Mouse (Mus musculus): Measurements from ENCODE around the gene Gm44965. TPM values are rescaled to one million over a fixed set of nuclear protein-coding genes. Genes with fewer than 3 reads are reported as not detected.
"Not testable (repeated sequence)": the region's sequence is repeated elsewhere in the genome, so short reads cannot be mapped to it uniquely, and the experiment has no call there.

Gene Gm44965
- polyA plus RNA-seq, 1 experiment from 2014 or later = not detected

- ATAC-seq (ENCODE audit: low read depth) = peak; percentile 65
- 2% methylated on average over 28 of the region's 28 CpGs for WGBS (ENCODE audit: insufficient replicate concordance)
- H3K27ac ChIP-seq = peak overlapping the region; percentile 75
- peak overlapping the region; percentile 72 for H3K4me3 ChIP-seq (replicated peaks)
- H3K9ac ChIP-seq = peak overlapping the region; percentile 72
- peak; percentile 20 for DNase-seq
- peaks cover 45% of the 10 kb centered on the region for H3K4me1 ChIP-seq (replicated peaks)
- H3K4me2 ChIP-seq = peak overlapping the region; percentile 95
- no peaks in the 10 kb centered on the region for H3K27me3 ChIP-seq
- H3K36me3 ChIP-seq = peaks cover 30% of the 10 kb centered on the region
- H3K9me3 ChIP-seq (replicated peaks) = peaks cover 1% of the 10 kb centered on the region; the same call in 1 of the 2 replicates
Observed at GRCm38 (mm10) chr6:48602080-48602741, 8.5 kb downstream of the Gm44965 start.

- Histone ChIP-seq H3K9ac (no peak overlapping the region), H3K4me3 (replicated peaks) (no peak overlapping the region)
- 79% methylated on average over 2 of the region's 2 CpGs for WGBS (ENCODE audit: insufficient replicate concordance)
Observed at GRCm38 (mm10) chr6:48608124-48608523, 14.4 kb downstream of the Gm44965 start.

GRCm38 (mm10) chr6:48609512-48609911, 15.8 kb downstream of the Gm44965 start:
- H3K27ac ChIP-seq = no peak overlapping the region
- no peak overlapping the region for H3K9ac ChIP-seq
- H3K4me1 ChIP-seq (replicated peaks) = peaks cover 8% of the 10 kb centered on the region
- ATAC-seq (ENCODE audit: low read depth) (peak; percentile 53), DNase-seq (no peak)
- H3K4me2 ChIP-seq = no peak overlapping the region
- H3K36me3 ChIP-seq = peaks cover 3% of the 10 kb centered on the region; the same call in 1 of the 2 replicates
- no peak overlapping the region for H3K4me3 ChIP-seq (replicated peaks)
- no peaks in the 10 kb centered on the region for H3K27me3 ChIP-seq
- 44% methylated on average over 7 of the region's 7 CpGs for WGBS (ENCODE audit: insufficient replicate concordance)
- no peaks in the 10 kb centered on the region for H3K9me3 ChIP-seq (replicated peaks)

More at GRCm38 (mm10) chr6:48608124-48608523, 14.4 kb downstream of the Gm44965 start:
- no peaks in the 10 kb centered on the region for H3K27me3 ChIP-seq
- H3K36me3 ChIP-seq = no peaks in the 10 kb centered on the region
- DNase-seq (no peak), ATAC-seq (ENCODE audit: low read depth) (no peak)
- H3K4me1 ChIP-seq (replicated peaks) = peaks cover 10% of the 10 kb centered on the region
- H3K4me2 ChIP-seq = no peak overlapping the region
- H3K27ac ChIP-seq = no peak overlapping the region
- H3K9me3 ChIP-seq (replicated peaks) = no peaks in the 10 kb centered on the region

GRCm38 (mm10) chr6:48610657-48611056, 16.9 kb downstream of the Gm44965 start:
- Histone ChIP-seq H3K9me3 (replicated peaks) (no peaks in the 10 kb centered on the region), H3K36me3 (peaks cover 3% of the 10 kb centered on the region; the same call in 1 of the 2 replicates), H3K4me3 (replicated peaks) (no peak overlapping the region), H3K4me2 (no peak overlapping the region), H3K9ac (no peak overlapping the region), H3K27ac (no peak overlapping the region), H3K27me3 (no peaks in the 10 kb centered on the region), H3K4me1 (replicated peaks) (peaks cover 8% of the 10 kb centered on the region)
- 64% methylated on average over 3 of the region's 3 CpGs for WGBS (ENCODE audit: insufficient replicate concordance)
- no peak for ATAC-seq (ENCODE audit: low read depth)
- DNase-seq = no peak

GRCm38 (mm10) chr6:48613464-48613863, 19.7 kb downstream of the Gm44965 start:
- H3K4me2 ChIP-seq = no peak overlapping the region
- peaks cover 3% of the 10 kb centered on the region; the same call in 1 of the 2 replicates for H3K36me3 ChIP-seq
- ATAC-seq (ENCODE audit: low read depth) = no peak
- H3K9me3 ChIP-seq (replicated peaks) = no peaks in the 10 kb centered on the region
- no peak overlapping the region for H3K27ac ChIP-seq
- H3K9ac ChIP-seq = no peak overlapping the region
- WGBS (ENCODE audit: insufficient replicate concordance) = 64% methylated on average over 4 of the region's 4 CpGs
- peaks cover 8% of the 10 kb centered on the region for H3K4me1 ChIP-seq (replicated peaks)
- H3K4me3 ChIP-seq (replicated peaks) = no peak overlapping the region
- DNase-seq = no peak
- no peaks in the 10 kb centered on the region for H3K27me3 ChIP-seq

- no peak for DNase-seq
- no peak overlapping the region for H3K4me2 ChIP-seq
- H3K9me3 ChIP-seq (replicated peaks) = no peaks in the 10 kb centered on the region
- H3K27me3 ChIP-seq = no peaks in the 10 kb centered on the region
- H3K27ac ChIP-seq = no peak overlapping the region
- H3K4me1 ChIP-seq (replicated peaks) = no peaks in the 10 kb centered on the region
- 63% methylated on average over 5 of the region's 5 CpGs for WGBS (ENCODE audit: insufficient replicate concordance)
- ATAC-seq (ENCODE audit: low read depth) = peak; percentile 43; the same call in 1 of the 2 replicates
- H3K4me3 ChIP-seq (replicated peaks) = no peak overlapping the region
- peaks cover 12% of the 10 kb centered on the region for H3K36me3 ChIP-seq
- no peak overlapping the region for H3K9ac ChIP-seq
Observed at GRCm38 (mm10) chr6:48614756-48615155, 21.0 kb downstream of the Gm44965 start.

GRCm38 (mm10) chr6:48620031-48620430, 26.3 kb downstream of the Gm44965 start:
- 87% methylated on average over 30 of the region's 30 CpGs for WGBS (ENCODE audit: insufficient replicate concordance)
- H3K36me3 ChIP-seq = peaks cover 16% of the 10 kb centered on the region
- no peak overlapping the region for H3K27ac ChIP-seq
- H3K4me2 ChIP-seq = no peak overlapping the region
- ATAC-seq (ENCODE audit: low read depth) = no peak
- H3K9me3 ChIP-seq (replicated peaks) = no peaks in the 10 kb centered on the region
- no peak overlapping the region for H3K9ac ChIP-seq
- no peak for DNase-seq
- H3K4me3 ChIP-seq (replicated peaks) = no peak overlapping the region
- no peaks in the 10 kb centered on the region for H3K4me1 ChIP-seq (replicated peaks)
- no peaks in the 10 kb centered on the region for H3K27me3 ChIP-seq

GRCm38 (mm10) chr6:48622186-48622843, 28.6 kb downstream of the Gm44965 start:
- not testable (repeated sequence) for H3K4me3 ChIP-seq (replicated peaks); H3K4me2 ChIP-seq; H3K27ac ChIP-seq; H3K4me1 ChIP-seq (replicated peaks); ATAC-seq (ENCODE audit: low read depth); H3K9ac ChIP-seq; DNase-seq; H3K9me3 ChIP-seq (replicated peaks)
- peaks cover 16% of the 10 kb centered on the region for H3K36me3 ChIP-seq
- 67% methylated on average over 8 of the region's 8 CpGs for WGBS (ENCODE audit: insufficient replicate concordance)
- peaks cover 18% of the 10 kb centered on the region for H3K27me3 ChIP-seq

- Histone ChIP-seq H3K36me3 (peaks cover 16% of the 10 kb centered on the region), H3K4me1 (replicated peaks) (peaks cover 8% of the 10 kb centered on the region; the same call in 1 of the 2 replicates), H3K27ac (no peak overlapping the region), H3K4me3 (replicated peaks) (no peak overlapping the region), H3K4me2 (no peak overlapping the region), H3K9me3 (replicated peaks) (no peaks in the 10 kb centered on the region), H3K9ac (no peak overlapping the region), H3K27me3 (peaks cover 30% of the 10 kb centered on the region)
- no peak for DNase-seq
- WGBS (ENCODE audit: insufficient replicate concordance) = 47% methylated on average over 1 of the region's 1 CpGs
- ATAC-seq (ENCODE audit: low read depth) = no peak
Observed at GRCm38 (mm10) chr6:48623460-48623859, 29.7 kb downstream of the Gm44965 start.

- Histone ChIP-seq H3K36me3 (no peaks in the 10 kb centered on the region), H3K9me3 (replicated peaks) (no peaks in the 10 kb centered on the region), H3K27me3 (peaks cover 50% of the 10 kb centered on the region), H3K4me2 (peak within 1 kb of the TSS; percentile 70), H3K4me1 (replicated peaks) (peaks cover 18% of the 10 kb centered on the region), H3K4me3 (replicated peaks) (peak within 1 kb of the TSS; percentile 49), H3K9ac (peak within 1 kb of the TSS; percentile 41), H3K27ac (no peak within 1 kb of the TSS)
- 41% methylated on average over 8 of the region's 8 CpGs for WGBS (ENCODE audit: insufficient replicate concordance)
- ATAC-seq (ENCODE audit: low read depth) (no peak), DNase-seq (no peak)
Observed at GRCm38 (mm10) chr6:48626464-48626863, 32.7 kb downstream of the Gm44965 start, which contains the start of gene AI854703. Gene AI854703, plus strand, starts transcription at chr6:48626764.

GRCm38 (mm10) chr6:48626984-48627383, 33.2 kb downstream of the Gm44965 start:
- no peak overlapping the region for H3K27ac ChIP-seq
- no peak for DNase-seq
- ATAC-seq (ENCODE audit: low read depth) = no peak

More at GRCm38 (mm10) chr6:48626984-48627383, 33.2 kb downstream of the Gm44965 start:
- H3K4me2 ChIP-seq = peak overlapping the region; percentile 70
- H3K4me3 ChIP-seq (replicated peaks) = peak overlapping the region; percentile 49
- peaks cover 18% of the 10 kb centered on the region for H3K4me1 ChIP-seq (replicated peaks)
- peaks cover 50% of the 10 kb centered on the region for H3K27me3 ChIP-seq
- H3K36me3 ChIP-seq = no peaks in the 10 kb centered on the region
- H3K9me3 ChIP-seq (replicated peaks) = no peaks in the 10 kb centered on the region
- WGBS (ENCODE audit: insufficient replicate concordance) = under 1% methylated on average over 32 of the region's 32 CpGs
- H3K9ac ChIP-seq = peak overlapping the region; percentile 41; the same call in 1 of the 2 replicates

Data from liver, embryonic 13.5 days (tissue).